Mouse (Mus musculus) ES-Bruce4 (cell line): Measurements from ENCODE around the gene Ncstn.

Source experiments
- CTCF ChIP-seq: IDR thresholded peaks from one replicate; pipeline ENCODE4 v1.8.1; 2011; ENCODE audit warnings: low read depth, low read length
- EP300 ChIP-seq: IDR thresholded peaks from 2 replicates; pipeline ENCODE4 v1.6.1; 2011; ENCODE audit warnings: low read depth, low read length; ENCODE audit not compliant: insufficient read depth
- POLR2A ChIP-seq: IDR thresholded peaks from one replicate; pipeline ENCODE4 v1.8.1; 2011; ENCODE audit warnings: low read length; ENCODE audit not compliant: insufficient read depth

DNA sequence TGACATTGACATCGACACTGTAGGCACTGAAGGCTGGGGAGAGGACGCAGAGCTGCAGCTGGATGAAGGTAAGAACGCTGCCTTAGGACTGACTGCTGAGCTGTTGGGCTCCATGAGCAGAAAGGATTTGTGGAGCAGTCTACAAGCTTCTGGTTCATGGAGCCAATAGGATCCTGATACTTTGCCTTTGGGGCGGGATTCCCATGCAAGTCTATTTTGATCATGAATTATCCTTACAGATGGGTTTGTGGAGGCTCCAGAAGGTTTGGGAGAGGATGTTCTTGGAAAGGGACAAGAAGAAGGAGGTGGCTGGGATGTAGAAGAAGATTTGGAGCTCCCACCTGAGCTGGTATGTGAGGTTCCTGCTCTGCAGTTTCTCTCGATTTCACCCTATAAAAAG lies 34.4 kb upstream of the Ncstn start:
- TF ChIP-seq CTCF (no peak), POLR2A (no peak), EP300 (no peak)
